Mouse (Mus musculus): ENCODE measurements around the gene Tns3.

DNA sequence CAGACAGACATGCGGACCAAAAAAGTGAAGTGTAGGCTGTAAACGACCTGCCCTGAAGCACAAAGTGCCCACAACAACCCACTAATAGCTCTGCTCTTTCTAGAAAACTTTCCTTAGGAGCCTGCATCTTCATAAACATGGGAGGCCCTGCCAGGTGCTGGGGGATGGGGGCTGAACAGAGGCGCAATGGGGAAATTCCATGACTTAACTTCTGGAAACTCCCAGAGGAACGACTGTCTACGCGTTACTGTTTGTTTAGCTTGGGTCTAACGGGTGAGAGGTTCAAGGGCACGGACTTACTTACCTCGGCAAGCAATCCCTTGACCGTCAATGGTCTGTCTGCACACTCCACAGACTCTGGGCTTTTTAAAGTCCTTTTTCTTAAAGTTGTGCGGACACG lies 48.9 kb downstream of the Tns3 start:
- TF ChIP-seq CTCF (IDR thresholded peaks at IDR 0.05; ENCODE audit: low read depth, low read length) (no peak), POLR2A (IDR thresholded peaks at IDR 0.05; ENCODE audit: extremely low read depth, insufficient read depth, low read length) (no peak)
